Mouse (Mus musculus) forebrain, postnatal 0 days (tissue): ENCODE data around the gene Pde5a. TPM values are rescaled to one million over a fixed set of nuclear protein-coding genes. Genes with fewer than 3 reads are reported as not detected.

ENCODE experiments used
- ATAC-seq: fragments of 200-750 bp; cut with Nextera tagmentation; 2 replicates; pipeline ENCODE4 v1.8.0; 2017; ENCODE audit warnings: mild to moderate bottlenecking, moderate library complexity
- DNase-seq: peaks from one replicate; pipeline ENCODE4 v3.0.0-alpha.2; 2015
- H3K27ac ChIP-seq: fragments of 300-500 bp; sonication (generic); 2 replicates; pipeline ENCODE4 v1.5.1; 2014; ENCODE audit warnings: low read depth, mild to moderate bottlenecking, antibody characterized with exemption, low read length, moderate library complexity, mixed read lengths
- H3K27me3 ChIP-seq: fragments of 300-500 bp; sonication (generic); 2 replicates; pipeline ENCODE4 v1.6.1; 2014; ENCODE audit warnings: mild to moderate bottlenecking, low read length, mixed read lengths; ENCODE audit not compliant: insufficient read depth
- H3K36me3 ChIP-seq: fragments of 300-500 bp; sonication (generic); 2 replicates; pipeline ENCODE4 v1.6.1; 2014; ENCODE audit warnings: mild to moderate bottlenecking, moderate library complexity; ENCODE audit not compliant: insufficient read depth
- H3K4me1 ChIP-seq: fragments of 300-500 bp; sonication (generic); 2 replicates; pipeline ENCODE4 v1.6.1; 2014; ENCODE audit warnings: antibody characterized with exemption; ENCODE audit not compliant: insufficient read depth
- H3K4me2 ChIP-seq: fragments of 300-500 bp; sonication (generic); 2 replicates; pipeline ENCODE4 v1.6.1; 2014; ENCODE audit warnings: low read depth, mild to moderate bottlenecking, moderate library complexity
- H3K4me3 ChIP-seq: fragments of 300-500 bp; sonication (generic); 2 replicates; pipeline ENCODE4 v1.5.1; 2014; ENCODE audit warnings: low read depth, low read length, mixed read lengths
- H3K9ac ChIP-seq: fragments of 300-500 bp; sonication (generic); 2 replicates; pipeline ENCODE4 v1.6.1; 2014; ENCODE audit warnings: mild to moderate bottlenecking
- H3K9me3 ChIP-seq: fragments of 300-500 bp; sonication (generic); 2 replicates; pipeline ENCODE4 v1.6.1; 2016; ENCODE audit warnings: low read length
- CTCF ChIP-seq: sonication (generic); IDR thresholded peaks from 2 replicates; pipeline ENCODE4 v1.5.1; 2016; ENCODE audit warnings: antibody characterized with exemption, control low read depth, low read depth
- WGBS: fragments of 180-500 bp; shearing (Covaris S2); extraction: QIAGEN DNeasy Blood & Tissue Kit; methylation state at CpG from one replicate; pipeline ENCODE4 v1.1.7; 2014; 5-methylcytosine and 5-hydroxymethylcytosine counted together
- polyA plus RNA-seq: library from polyadenylated mRNA; unstranded; fragments of >200 nt; fragmentation: Nextera tagmentation; extraction: Ambion mirVana; gene quantifications from 2 replicates; pipeline ENCODE4 v1.2.1, GENCODE M21; 2015
- total RNA-seq: library from RNA; depleted of rRNA; stranded (reverse); fragments of >200 nt; gene quantifications from 2 replicates; pipeline ENCODE4 v1.2.3, GENCODE M21; 2014; rRNA removed

Pde5a gene
- total and polyA plus RNA-seq, 2 experiments from 2014 or later: 1.4 to 8.7 TPM

- ATAC-seq (no peak), DNase-seq (no peak)
- no peak overlapping the region for H3K4me2 ChIP-seq
- H3K27ac ChIP-seq: no peak overlapping the region
- TF ChIP-seq CTCF: no peak
- H3K36me3 ChIP-seq: no peaks in the 10 kb centered on the region
- no peaks in the 10 kb centered on the region for H3K4me1 ChIP-seq
- H3K27me3 ChIP-seq: no peaks in the 10 kb centered on the region
- H3K9ac ChIP-seq: no peak overlapping the region
- no peaks in the 10 kb centered on the region for H3K9me3 ChIP-seq
- 85% methylated on average over 11 of the region's 11 CpGs for WGBS
- H3K4me3 ChIP-seq: no peak overlapping the region
Measured at GRCm38 (mm10) chr3:122895189-122895731, 166.5 kb downstream of the Pde5a start.

GRCm38 (mm10) chr3:122898254-122898653 lies 169.5 kb downstream of the Pde5a start:
- Histone ChIP-seq H3K4me2 (no peak overlapping the region), H3K9ac (no peak overlapping the region), H3K36me3 (no peaks in the 10 kb centered on the region), H3K27me3 (no peaks in the 10 kb centered on the region), H3K27ac (no peak overlapping the region), H3K9me3 (no peaks in the 10 kb centered on the region), H3K4me3 (no peak overlapping the region), H3K4me1 (no peaks in the 10 kb centered on the region)
- ATAC-seq (no peak), DNase-seq (no peak)
- 56% methylated on average over 6 of the region's 6 CpGs for WGBS
- TF ChIP-seq CTCF: no peak

GRCm38 (mm10) chr3:122903746-122904433 lies 175.1 kb downstream of the Pde5a start:
- peak; percentile 82 for ATAC-seq
- TF ChIP-seq CTCF: peak; percentile 90
- 44% methylated on average over 12 of the region's 12 CpGs for WGBS
- Histone ChIP-seq H3K4me1 (no peaks in the 10 kb centered on the region), H3K9me3 (no peaks in the 10 kb centered on the region), H3K4me3 (no peak overlapping the region), H3K27ac (no peak overlapping the region), H3K9ac (no peak overlapping the region), H3K4me2 (no peak overlapping the region), H3K27me3 (no peaks in the 10 kb centered on the region), H3K36me3 (no peaks in the 10 kb centered on the region)
- peak; percentile 87 for DNase-seq

- no peak for TF ChIP-seq CTCF
Measured at GRCm38 (mm10) chr3:122907841-122908240, 179.1 kb downstream of the Pde5a start.

More at GRCm38 (mm10) chr3:122907841-122908240, 179.1 kb downstream of the Pde5a start:
- DNase-seq: no peak
- Histone ChIP-seq H3K36me3 (no peaks in the 10 kb centered on the region), H3K4me3 (no peak overlapping the region), H3K27ac (no peak overlapping the region), H3K27me3 (no peaks in the 10 kb centered on the region), H3K4me1 (no peaks in the 10 kb centered on the region), H3K9me3 (no peaks in the 10 kb centered on the region), H3K9ac (no peak overlapping the region), H3K4me2 (no peak overlapping the region)
- 87% methylated on average over 2 of the region's 2 CpGs for WGBS
- ATAC-seq: no peak

Other genes with a start within 250 kb of the Pde5a start
- 161 and 203 TPM in 2 replicates for gene Fnbp1l, start 109.2 kb upstream of the Pde5a start, total RNA-seq
- 163 and 220 TPM in 2 replicates for gene Fnbp1l, start 109.2 kb upstream of the Pde5a start, polyA plus RNA-seq
- gene Fabp2, start 166.1 kb downstream of the Pde5a start, total RNA-seq: not detected in 2 replicates
- gene Fabp2, start 166.1 kb downstream of the Pde5a start, polyA plus RNA-seq: not detected in 2 replicates
- gene Gm10959, start 190.4 kb downstream of the Pde5a start, total RNA-seq: not detected in 2 replicates
- gene Gm10959, start 190.4 kb downstream of the Pde5a start, polyA plus RNA-seq: not detected in 2 replicates
- 27.4 and 33.2 TPM in 2 replicates for gene 1810037I17Rik, start 195.3 kb downstream of the Pde5a start, total RNA-seq
- gene 1810037I17Rik, start 195.3 kb downstream of the Pde5a start, polyA plus RNA-seq: 94.9 and 109 TPM in 2 replicates